Mouse (Mus musculus): ENCODE data around the gene Hnrnph2. TPM values are rescaled to one million over a fixed set of nuclear protein-coding genes. Genes with fewer than 3 reads are reported as not detected.

Gene Hnrnph2
- total RNA-seq, 2 experiments from 2014 or later = 152 to 157 TPM

DNA sequence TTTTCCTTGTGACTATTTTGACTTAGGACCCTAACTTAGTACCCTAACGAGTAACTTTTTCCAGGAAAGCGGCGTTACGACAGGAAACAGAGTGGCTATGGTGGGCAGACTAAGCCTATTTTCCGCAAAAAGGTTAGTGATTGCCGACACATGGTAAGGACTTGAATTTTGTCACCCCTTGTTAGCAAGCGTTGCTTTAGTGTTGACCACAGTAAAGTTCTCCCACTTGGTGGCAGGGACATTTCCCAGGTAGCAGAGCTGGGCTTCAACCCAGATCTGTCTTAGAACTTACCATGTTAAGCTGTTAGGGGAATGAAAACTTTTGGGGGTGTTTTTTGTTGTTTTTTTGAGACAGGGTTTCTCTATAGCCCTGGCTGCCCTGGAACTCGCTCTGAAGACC, 14.5 kb upstream of the Hnrnph2 start:
- Histone ChIP-seq H3K27ac (peak overlapping the region; percentile 85; the same call in 1 of the 2 replicates), H3K4me3 (peak overlapping the region; percentile 60)
- no peak for TF ChIP-seq CTCF (conservative IDR thresholded peaks at IDR 0.05)
- no peak for DNase-seq (ENCODE audit: low spot score in 2 of 2)

DNA sequence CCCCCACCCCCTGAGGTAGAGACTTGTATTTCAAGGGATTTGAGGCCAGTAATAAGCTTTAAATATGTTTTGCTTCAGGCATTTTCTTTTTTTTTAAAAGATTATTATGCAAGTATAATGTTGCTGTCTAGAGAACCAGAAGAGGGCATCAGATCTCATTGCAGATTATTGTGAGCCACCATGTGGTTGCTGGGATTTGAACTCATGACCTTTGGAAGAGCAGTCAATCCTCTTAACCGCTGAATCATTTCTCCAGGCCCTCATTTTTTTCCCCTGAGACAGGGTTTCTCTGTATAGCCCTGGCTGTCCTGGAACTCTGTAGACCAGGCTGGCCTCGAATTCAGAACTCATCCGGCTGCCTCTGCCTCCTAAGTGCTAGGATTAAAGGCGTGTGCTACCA, 12.7 kb upstream of the Hnrnph2 start:
- H3K4me3 ChIP-seq = no peak overlapping the region
- TF ChIP-seq CTCF (conservative IDR thresholded peaks at IDR 0.05) = no peak
- no peak overlapping the region for H3K27ac ChIP-seq
- DNase-seq (ENCODE audit: low spot score in 2 of 2) = no peak

DNA sequence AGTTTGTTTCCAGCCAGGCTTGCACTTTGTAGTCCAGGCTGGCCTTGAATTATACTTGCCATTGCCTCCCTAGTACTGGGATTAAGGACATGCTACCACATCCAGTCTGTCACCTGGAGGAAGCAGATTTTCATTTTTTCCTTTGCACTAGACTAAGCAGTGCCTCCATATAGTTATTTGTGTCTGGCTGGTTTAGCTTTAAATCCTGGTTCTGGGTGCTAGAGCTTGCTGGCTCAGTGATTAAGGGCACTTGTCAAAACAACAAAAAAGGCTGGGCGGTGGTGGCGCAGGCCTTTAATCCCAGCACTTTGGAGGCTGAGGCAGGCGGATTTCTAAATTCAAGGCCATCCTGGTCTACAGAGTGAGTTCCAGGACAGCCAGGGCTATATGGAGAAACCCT, 12.0 kb upstream of the Hnrnph2 start:
- no peak for TF ChIP-seq CTCF (conservative IDR thresholded peaks at IDR 0.05)

DNA sequence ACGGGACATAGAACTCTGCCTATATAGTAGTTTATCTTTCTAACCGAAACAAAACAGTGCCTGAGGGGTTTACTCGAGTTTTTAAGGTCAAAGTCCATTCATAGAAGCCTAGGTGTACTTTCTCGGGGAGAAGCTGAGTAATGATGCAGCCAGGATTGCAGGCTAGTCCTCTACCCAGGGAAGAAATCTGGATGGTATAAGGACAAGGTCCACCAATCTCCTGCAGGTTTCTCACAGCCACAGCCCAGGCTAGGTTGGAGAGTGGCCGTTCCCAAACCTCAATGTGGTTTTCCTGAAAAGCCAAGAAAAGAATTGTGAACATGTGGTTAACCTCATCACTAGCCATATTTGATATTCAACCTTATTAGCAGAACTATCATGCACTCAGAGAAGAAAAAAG, 11.1 kb upstream of the Hnrnph2 start:
- Histone ChIP-seq H3K4me3 (no peak overlapping the region), H3K27ac (no peak overlapping the region)
- no peak for TF ChIP-seq CTCF (conservative IDR thresholded peaks at IDR 0.05)
- no peak for DNase-seq (ENCODE audit: low spot score in 2 of 2)

More for the DNA sequence above, 12.0 kb upstream of the Hnrnph2 start:
- H3K4me3 ChIP-seq = no peak overlapping the region
- H3K27ac ChIP-seq = no peak overlapping the region
- DNase-seq (ENCODE audit: low spot score in 2 of 2) = no peak

DNA sequence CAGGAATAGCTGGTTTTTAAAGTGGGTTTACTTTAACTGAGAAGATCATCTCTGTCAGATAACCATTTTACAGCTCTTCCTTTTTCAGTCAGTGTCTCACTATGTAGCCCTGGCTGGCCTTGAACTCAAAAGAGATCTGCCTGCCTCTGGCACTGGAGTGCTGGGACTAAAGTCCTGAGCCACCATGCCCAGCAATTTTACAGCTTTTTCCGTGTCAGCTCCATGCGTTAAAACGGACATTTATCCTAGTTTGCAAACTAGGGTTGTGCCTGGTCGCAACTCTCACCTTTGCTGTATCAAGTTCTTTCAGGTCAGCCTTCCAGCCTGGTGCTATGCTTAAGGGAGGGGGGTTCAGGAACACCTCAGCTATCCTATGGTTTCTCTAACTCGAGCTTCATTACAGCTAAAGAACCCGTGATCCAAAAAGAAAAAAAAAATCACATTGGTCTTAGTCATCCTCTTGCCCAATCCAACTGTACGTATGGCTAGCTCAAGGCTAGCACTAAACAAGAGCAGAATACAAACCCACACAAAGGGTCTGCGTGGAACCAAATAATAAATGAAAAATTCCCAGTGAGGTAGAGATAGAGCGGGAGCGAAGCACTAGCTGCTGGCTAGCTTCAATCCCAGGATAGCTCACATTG, 935 bp upstream of the Hnrnph2 start:
- peak overlapping the region; percentile 79 for H3K27ac ChIP-seq
- TF ChIP-seq CTCF (conservative IDR thresholded peaks at IDR 0.05) = no peak
- no peak for DNase-seq (ENCODE audit: low spot score in 2 of 2)
- H3K4me3 ChIP-seq = peak overlapping the region; percentile 67

DNA sequence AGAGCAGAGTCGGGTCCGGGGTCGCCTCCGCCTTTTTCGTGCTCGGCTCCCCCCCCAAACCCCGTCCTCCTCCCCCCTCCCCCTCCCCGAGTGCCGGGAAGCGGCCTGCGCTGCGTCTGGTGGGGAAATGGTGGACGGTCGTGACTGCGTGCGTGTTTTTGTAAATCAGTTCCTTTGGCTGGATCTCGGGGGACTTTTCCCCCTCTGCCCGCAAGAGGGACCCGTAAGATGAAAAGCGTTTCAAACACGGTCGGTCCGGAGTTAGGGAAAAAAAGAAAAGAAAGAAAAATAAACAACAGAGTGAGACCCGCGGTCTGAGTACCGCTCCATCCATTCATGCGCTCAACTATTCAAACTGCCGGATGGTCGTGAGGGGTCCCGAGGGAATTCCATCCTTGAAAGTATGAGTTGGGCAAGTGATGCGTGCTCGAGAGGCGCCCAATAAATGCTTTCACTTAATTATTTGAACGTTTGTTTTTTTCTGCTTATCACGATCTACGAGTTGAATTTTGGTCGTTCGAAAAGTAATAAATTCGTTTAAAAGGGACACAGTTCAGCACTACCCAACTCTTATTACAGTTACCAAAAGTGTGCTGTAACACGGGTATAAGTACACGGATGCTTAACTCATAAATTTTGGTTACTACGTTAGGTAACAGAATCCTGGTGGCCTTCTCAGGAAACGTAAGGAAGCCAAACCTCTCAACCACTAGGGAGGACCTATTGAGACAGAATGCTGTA, 571 bp downstream of the Hnrnph2 start:
- peak overlapping the region; percentile 96 for H3K27ac ChIP-seq
- DNase-seq (ENCODE audit: low spot score in 2 of 2) = peak in 1 of 2 experiments; percentile 17
- peak overlapping the region; percentile 67 for H3K4me3 ChIP-seq
- no peak; the same call in none of the 2 replicates for TF ChIP-seq CTCF (conservative IDR thresholded peaks at IDR 0.05)

DNA sequence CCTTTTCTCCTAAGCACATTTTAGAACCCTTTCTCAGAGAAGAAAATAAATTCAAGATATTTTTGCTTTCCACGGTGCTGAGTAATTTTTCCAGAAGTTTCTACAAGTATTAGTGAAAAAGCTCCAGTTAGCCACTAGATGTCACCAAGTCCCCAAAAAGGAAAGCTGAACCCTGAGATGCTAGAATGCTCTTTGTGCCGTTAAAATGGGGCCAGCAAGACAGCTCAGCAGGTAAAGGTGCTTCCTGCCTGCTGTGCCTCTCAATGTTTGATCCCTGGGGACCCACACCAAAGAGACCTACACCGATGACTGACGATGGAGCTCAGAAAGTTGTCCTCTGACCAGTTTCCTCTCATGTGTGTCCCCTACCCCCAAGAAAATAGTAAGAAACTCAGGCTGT, 8.5 kb downstream of the Hnrnph2 start:
- no peak overlapping the region for H3K4me3 ChIP-seq
- no peak overlapping the region for H3K27ac ChIP-seq
- peak; percentile 77 for TF ChIP-seq CTCF (conservative IDR thresholded peaks at IDR 0.05)
- no peak for DNase-seq (ENCODE audit: low spot score in 2 of 2)

DNA sequence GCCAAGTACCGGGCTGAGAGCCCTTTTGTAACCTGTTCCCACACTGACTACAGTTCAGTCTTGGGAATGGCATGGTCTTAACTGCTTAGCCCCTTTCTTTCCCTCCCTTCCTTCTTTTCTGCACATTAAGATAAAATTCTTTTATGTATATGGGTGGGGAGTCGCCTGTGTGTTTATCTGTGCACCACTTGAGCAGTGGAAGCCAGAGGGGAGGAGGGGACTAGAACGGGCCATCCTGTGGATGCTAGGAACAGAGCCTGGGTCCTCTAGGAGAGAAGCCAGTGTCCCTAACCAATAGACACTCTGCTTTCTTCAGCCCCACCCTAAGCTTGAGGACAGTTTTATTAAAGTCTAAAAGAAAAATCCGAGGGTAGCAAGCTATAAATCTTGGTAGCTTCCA, 10.0 kb downstream of the Hnrnph2 start:
- DNase-seq (ENCODE audit: low spot score in 2 of 2) = no peak
- TF ChIP-seq CTCF (conservative IDR thresholded peaks at IDR 0.05) = no peak
- Histone ChIP-seq H3K4me3 (no peak overlapping the region), H3K27ac (no peak overlapping the region)

DNA sequence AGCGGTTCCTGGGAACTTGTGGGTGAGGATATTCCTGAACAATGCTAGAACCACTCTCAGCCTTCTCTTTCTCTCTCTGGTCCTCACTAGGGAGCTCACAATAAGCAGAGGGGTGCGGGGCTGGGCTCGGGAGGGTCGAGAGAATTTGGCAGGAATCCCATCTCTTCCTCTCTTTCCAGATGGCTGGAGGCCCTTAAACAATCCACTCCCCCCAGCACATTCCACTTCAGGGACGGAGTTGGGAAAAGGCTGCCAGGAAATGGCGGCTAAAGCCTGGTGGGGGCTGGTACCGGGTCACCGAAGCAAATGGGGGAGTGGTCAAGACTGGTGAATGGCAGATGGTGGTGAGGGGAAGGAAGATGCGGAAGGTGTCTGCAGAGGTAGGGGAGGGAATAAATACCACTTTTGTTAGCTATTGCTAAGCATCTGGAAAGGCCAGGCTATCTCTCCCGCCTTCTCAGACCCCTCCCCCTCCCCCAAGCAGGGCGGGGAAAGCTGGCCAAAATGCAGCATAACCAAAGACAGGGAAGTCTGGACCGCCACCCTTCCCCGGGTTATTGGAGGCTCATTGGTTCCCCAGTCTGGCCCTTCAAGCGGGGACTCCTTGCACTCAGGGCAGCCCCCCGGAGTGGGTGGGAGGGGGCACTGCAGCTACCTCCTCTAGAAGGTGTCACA, 11.4 kb downstream of the Hnrnph2 start:
- DNase-seq (ENCODE audit: low spot score in 2 of 2) = no peak
- Histone ChIP-seq H3K4me3 (peak overlapping the region; percentile 51), H3K27ac (peak overlapping the region; percentile 72)
- no peak for TF ChIP-seq CTCF (conservative IDR thresholded peaks at IDR 0.05)

DNA sequence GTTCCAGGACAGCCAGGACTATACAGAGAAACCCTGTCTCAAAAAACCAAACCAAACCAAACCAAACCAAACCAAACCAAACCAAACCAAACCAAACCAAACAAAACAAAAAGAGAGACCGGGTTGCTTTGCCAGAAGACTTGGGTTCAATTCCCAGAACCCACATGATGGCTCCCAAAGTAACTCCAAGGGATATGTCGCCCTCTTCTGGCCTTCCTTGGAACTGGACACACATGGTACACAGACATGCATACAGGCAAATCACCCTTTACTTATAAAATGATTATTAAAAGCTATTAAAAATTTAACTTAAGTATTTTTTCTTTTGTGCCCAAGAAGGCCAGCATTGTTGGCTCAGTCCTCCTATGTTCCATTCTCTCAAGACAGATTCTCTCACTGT, 13.3 kb downstream of the Hnrnph2 start:
- H3K27ac ChIP-seq = no peak overlapping the region
- no peak for DNase-seq (ENCODE audit: low spot score in 2 of 2)
- no peak overlapping the region for H3K4me3 ChIP-seq
- peak; percentile 48 for TF ChIP-seq CTCF (conservative IDR thresholded peaks at IDR 0.05)

DNA sequence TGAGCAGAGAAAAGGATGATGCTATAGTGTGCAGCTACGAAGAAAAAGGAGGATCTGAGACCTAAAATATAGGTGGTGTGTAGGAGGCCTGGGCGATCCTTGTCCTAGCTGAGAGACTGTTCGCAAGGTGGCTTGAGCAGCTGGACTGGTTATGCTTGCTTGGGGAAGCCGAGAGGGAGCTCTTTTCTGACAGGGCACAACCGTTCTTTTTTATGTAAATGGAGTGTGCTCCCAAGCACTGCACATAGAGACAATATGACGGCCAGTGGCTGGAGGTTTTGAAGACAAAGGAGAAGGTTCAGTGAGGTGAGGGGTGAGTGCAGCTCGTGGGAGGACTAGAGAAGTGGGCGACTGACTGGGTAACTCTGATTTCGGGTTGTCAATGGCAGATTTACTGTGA, 18.7 kb downstream of the Hnrnph2 start:
- no peak overlapping the region for H3K27ac ChIP-seq
- no peak for TF ChIP-seq CTCF (conservative IDR thresholded peaks at IDR 0.05)
- H3K4me3 ChIP-seq = no peak overlapping the region
- no peak for DNase-seq (ENCODE audit: low spot score in 2 of 2)

DNA sequence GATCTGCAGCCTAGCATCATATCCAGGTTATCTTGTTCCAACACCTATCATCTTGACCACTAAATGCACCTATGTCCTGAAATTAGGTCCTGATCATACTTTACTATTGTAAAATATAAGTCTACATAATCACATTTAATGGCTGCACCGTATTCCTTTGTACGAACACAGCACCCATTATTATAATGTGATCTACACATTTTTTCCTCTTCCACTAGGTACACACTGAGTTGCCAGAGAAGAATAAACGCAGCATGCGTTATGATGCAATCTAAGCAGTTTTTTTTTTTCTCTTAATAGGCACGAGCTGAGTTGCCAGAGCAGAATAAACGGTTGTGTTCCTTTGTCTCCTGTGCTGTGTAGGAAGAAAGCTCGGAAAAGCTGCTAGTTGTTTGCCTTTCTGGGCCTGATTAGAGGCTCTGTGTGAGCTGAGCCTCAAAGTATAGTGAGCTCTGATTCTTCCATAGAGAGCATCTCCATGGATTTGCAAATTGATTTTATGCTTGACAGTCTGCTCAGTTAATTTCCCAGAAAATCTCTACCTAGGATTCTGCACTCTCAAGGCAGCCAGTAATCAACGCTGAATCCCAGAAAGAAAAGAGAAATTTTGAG, 19.4 kb downstream of the Hnrnph2 start:
- 0 out of 2 replicates have a peak overlapping the region, but pooled peaks have one; percentile 43 for H3K27ac ChIP-seq
- no peak for DNase-seq (ENCODE audit: low spot score in 2 of 2)
- no peak overlapping the region for H3K4me3 ChIP-seq
- TF ChIP-seq CTCF (conservative IDR thresholded peaks at IDR 0.05) = no peak

DNA sequence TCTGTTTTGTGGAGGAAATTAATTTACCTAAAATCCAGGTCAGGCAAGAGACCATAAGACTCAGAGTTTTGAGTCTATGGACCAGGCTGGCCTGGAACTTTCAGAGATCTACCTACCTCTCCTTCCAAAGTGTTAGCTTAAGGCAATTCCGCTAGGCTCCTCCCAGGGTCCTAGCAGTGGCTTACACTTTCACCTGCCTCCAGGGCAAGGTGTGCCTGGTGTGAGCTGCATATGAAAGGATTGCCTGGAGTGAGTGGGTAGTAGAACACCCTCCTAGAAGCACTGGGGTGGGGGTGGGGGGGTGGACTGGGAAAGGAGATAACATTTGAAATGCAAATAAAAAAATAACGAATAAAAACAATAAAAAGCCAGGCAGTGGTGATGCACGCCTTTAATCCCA, 20.7 kb downstream of the Hnrnph2 start:
- no peak for DNase-seq (ENCODE audit: low spot score in 2 of 2)
- Histone ChIP-seq H3K4me3 (no peak overlapping the region), H3K27ac (no peak overlapping the region)
- TF ChIP-seq CTCF (conservative IDR thresholded peaks at IDR 0.05) = no peak
